Mouse (Mus musculus): ENCODE data around the gene Lclat1. TPM values are rescaled to one million over a fixed set of nuclear protein-coding genes. Genes with fewer than 3 reads are reported as not detected.

Gene Lclat1
- polyA plus RNA-seq, 1 experiment from 2014 or later = 11.9 TPM

- Histone ChIP-seq H3K27me3 (replicated peaks) (no peaks in the 10 kb centered on the region), H3K9ac (no peak overlapping the region), H3K4me1 (no peaks in the 10 kb centered on the region), H3K36me3 (no peaks in the 10 kb centered on the region), H3K9me3 (no peaks in the 10 kb centered on the region), H3K27ac (no peak overlapping the region), H3K4me2 (replicated peaks) (no peak overlapping the region), H3K4me3 (no peak overlapping the region)
- ATAC-seq (ENCODE audit: low FRiP score, low read depth) = no peak
- WGBS = 93% methylated on average over 8 of the region's 8 CpGs
These were observed 12.2 kb upstream of the Lclat1 start for GRCm38 (mm10) chr17:73095585-73095984.

GRCm38 (mm10) chr17:73096484-73096883 is 11.3 kb upstream of the Lclat1 start:
- Histone ChIP-seq H3K4me1 (no peaks in the 10 kb centered on the region), H3K36me3 (no peaks in the 10 kb centered on the region), H3K9me3 (no peaks in the 10 kb centered on the region), H3K4me3 (no peak overlapping the region), H3K4me2 (replicated peaks) (no peak overlapping the region), H3K9ac (no peak overlapping the region), H3K27ac (no peak overlapping the region), H3K27me3 (replicated peaks) (no peaks in the 10 kb centered on the region)
- 40% methylated on average over 5 of the region's 5 CpGs for WGBS
- ATAC-seq (ENCODE audit: low FRiP score, low read depth) = no peak

- Histone ChIP-seq H3K27me3 (replicated peaks) (no peaks in the 10 kb centered on the region), H3K9me3 (no peaks in the 10 kb centered on the region), H3K4me2 (replicated peaks) (no peak overlapping the region), H3K27ac (no peak overlapping the region), H3K9ac (no peak overlapping the region), H3K4me1 (no peaks in the 10 kb centered on the region), H3K4me3 (no peak overlapping the region), H3K36me3 (no peaks in the 10 kb centered on the region)
- ATAC-seq (ENCODE audit: low FRiP score, low read depth) = no peak
- 68% methylated on average over 1 of the region's 1 CpGs for WGBS
These were observed 9.1 kb upstream of the Lclat1 start for GRCm38 (mm10) chr17:73098636-73099035.

- no peak overlapping the region for H3K4me3 ChIP-seq
- WGBS = 89% methylated on average over 5 of the region's 5 CpGs
- ATAC-seq (ENCODE audit: low FRiP score, low read depth) = no peak
- H3K36me3 ChIP-seq = no peaks in the 10 kb centered on the region
- no peaks in the 10 kb centered on the region for H3K4me1 ChIP-seq
- H3K9ac ChIP-seq = no peak overlapping the region
- no peaks in the 10 kb centered on the region for H3K27me3 ChIP-seq (replicated peaks)
- no peaks in the 10 kb centered on the region for H3K9me3 ChIP-seq
- H3K27ac ChIP-seq = no peak overlapping the region
- no peak overlapping the region for H3K4me2 ChIP-seq (replicated peaks)
These were observed 7.4 kb upstream of the Lclat1 start for GRCm38 (mm10) chr17:73100396-73100795.

- Histone ChIP-seq H3K4me3 (no peak overlapping the region), H3K27ac (no peak overlapping the region), H3K27me3 (replicated peaks) (no peaks in the 10 kb centered on the region), H3K9ac (no peak overlapping the region), H3K36me3 (no peaks in the 10 kb centered on the region), H3K4me2 (replicated peaks) (no peak overlapping the region), H3K4me1 (no peaks in the 10 kb centered on the region), H3K9me3 (no peaks in the 10 kb centered on the region)
- 85% methylated on average over 4 of the region's 4 CpGs for WGBS
- no peak for ATAC-seq (ENCODE audit: low FRiP score, low read depth)
These were observed 5.2 kb upstream of the Lclat1 start for GRCm38 (mm10) chr17:73102538-73102937.

- Histone ChIP-seq H3K9me3 (no peaks in the 10 kb centered on the region), H3K27ac (no peak overlapping the region), H3K4me2 (replicated peaks) (peak overlapping the region; percentile 88), H3K27me3 (replicated peaks) (no peaks in the 10 kb centered on the region), H3K9ac (peak overlapping the region; percentile 83), H3K36me3 (no peaks in the 10 kb centered on the region), H3K4me3 (peak overlapping the region; percentile 81), H3K4me1 (peaks cover 9% of the 10 kb centered on the region)
- WGBS = 6% methylated on average over 35 of the region's 35 CpGs
- peak; percentile 73; the same call in 1 of the 2 replicates for ATAC-seq (ENCODE audit: low FRiP score, low read depth)
These were observed 544 bp downstream of the Lclat1 start for GRCm38 (mm10) chr17:73108170-73108887.

GRCm38 (mm10) chr17:73108888-73109259 is 1.1 kb downstream of the Lclat1 start:
- no peak for ATAC-seq (ENCODE audit: low FRiP score, low read depth)
- Histone ChIP-seq H3K27me3 (replicated peaks) (no peaks in the 10 kb centered on the region), H3K9ac (no peak overlapping the region), H3K27ac (no peak overlapping the region), H3K4me3 (no peak overlapping the region), H3K4me1 (peaks cover 9% of the 10 kb centered on the region), H3K36me3 (no peaks in the 10 kb centered on the region), H3K4me2 (replicated peaks) (peak overlapping the region; percentile 88), H3K9me3 (no peaks in the 10 kb centered on the region)
- 88% methylated on average over 7 of the region's 7 CpGs for WGBS

GRCm38 (mm10) chr17:73112128-73112527 is 4.3 kb downstream of the Lclat1 start:
- Histone ChIP-seq H3K9me3 (no peaks in the 10 kb centered on the region), H3K36me3 (no peaks in the 10 kb centered on the region), H3K4me2 (replicated peaks) (no peak overlapping the region), H3K4me3 (no peak overlapping the region), H3K4me1 (peaks cover 9% of the 10 kb centered on the region), H3K27ac (no peak overlapping the region), H3K27me3 (replicated peaks) (no peaks in the 10 kb centered on the region), H3K9ac (no peak overlapping the region)
- no peak for ATAC-seq (ENCODE audit: low FRiP score, low read depth)
- WGBS = 74% methylated on average over 7 of the region's 7 CpGs

GRCm38 (mm10) chr17:73112601-73113000 is 4.8 kb downstream of the Lclat1 start:
- peaks cover 9% of the 10 kb centered on the region for H3K4me1 ChIP-seq
- 15% methylated on average over 6 of the region's 6 CpGs for WGBS
- no peaks in the 10 kb centered on the region for H3K9me3 ChIP-seq
- no peak overlapping the region for H3K27ac ChIP-seq
- H3K27me3 ChIP-seq (replicated peaks) = no peaks in the 10 kb centered on the region
- H3K36me3 ChIP-seq = no peaks in the 10 kb centered on the region
- no peak overlapping the region for H3K9ac ChIP-seq
- no peak overlapping the region for H3K4me2 ChIP-seq (replicated peaks)
- no peak for ATAC-seq (ENCODE audit: low FRiP score, low read depth)
- no peak overlapping the region for H3K4me3 ChIP-seq

GRCm38 (mm10) chr17:73113230-73113629 is 5.4 kb downstream of the Lclat1 start:
- WGBS = 94% methylated on average over 4 of the region's 4 CpGs
- ATAC-seq (ENCODE audit: low FRiP score, low read depth) = no peak
- no peak overlapping the region for H3K27ac ChIP-seq
- no peaks in the 10 kb centered on the region for H3K9me3 ChIP-seq
- no peaks in the 10 kb centered on the region for H3K27me3 ChIP-seq (replicated peaks)
- no peak overlapping the region for H3K4me2 ChIP-seq (replicated peaks)
- H3K36me3 ChIP-seq = no peaks in the 10 kb centered on the region
- no peak overlapping the region for H3K4me3 ChIP-seq
- no peak overlapping the region for H3K9ac ChIP-seq
- H3K4me1 ChIP-seq = peaks cover 9% of the 10 kb centered on the region

- Histone ChIP-seq H3K9me3 (no peaks in the 10 kb centered on the region), H3K4me1 (no peaks in the 10 kb centered on the region), H3K36me3 (no peaks in the 10 kb centered on the region), H3K4me2 (replicated peaks) (no peak overlapping the region), H3K9ac (no peak overlapping the region), H3K27me3 (replicated peaks) (no peaks in the 10 kb centered on the region), H3K27ac (no peak overlapping the region), H3K4me3 (no peak overlapping the region)
- ATAC-seq (ENCODE audit: low FRiP score, low read depth) = no peak
- 90% methylated on average over 3 of the region's 3 CpGs for WGBS
These were observed 10.3 kb downstream of the Lclat1 start for GRCm38 (mm10) chr17:73118134-73118533.

- Histone ChIP-seq H3K4me1 (no peaks in the 10 kb centered on the region), H3K4me3 (no peak overlapping the region), H3K36me3 (no peaks in the 10 kb centered on the region), H3K9me3 (no peaks in the 10 kb centered on the region), H3K27ac (no peak overlapping the region), H3K4me2 (replicated peaks) (no peak overlapping the region), H3K9ac (no peak overlapping the region), H3K27me3 (replicated peaks) (no peaks in the 10 kb centered on the region)
- no peak for ATAC-seq (ENCODE audit: low FRiP score, low read depth)
- 79% methylated on average over 4 of the region's 4 CpGs for WGBS
These were observed 10.9 kb downstream of the Lclat1 start for GRCm38 (mm10) chr17:73118702-73119101.

- no peaks in the 10 kb centered on the region for H3K36me3 ChIP-seq
- no peaks in the 10 kb centered on the region for H3K4me1 ChIP-seq
- H3K4me3 ChIP-seq = no peak overlapping the region
- H3K9ac ChIP-seq = no peak overlapping the region
- no peak overlapping the region for H3K4me2 ChIP-seq (replicated peaks)
- no peaks in the 10 kb centered on the region for H3K9me3 ChIP-seq
- no peaks in the 10 kb centered on the region for H3K27me3 ChIP-seq (replicated peaks)
- 88% methylated on average over 6 of the region's 6 CpGs for WGBS
- no peak for ATAC-seq (ENCODE audit: low FRiP score, low read depth)
- no peak overlapping the region for H3K27ac ChIP-seq
These were observed 11.4 kb downstream of the Lclat1 start for GRCm38 (mm10) chr17:73119150-73119549.

Measured in neural tube, embryonic 12.5 days (tissue).